Mouse (Mus musculus) MEL (cell line): ENCODE measurements around the gene Rapgef4.

Experiments
- BHLHE40 ChIP-seq: IDR thresholded peaks from 2 replicates; pipeline ENCODE4 v1.6.1; 2012; ENCODE audit warnings: low read depth, mild to moderate bottlenecking, inconsistent platforms, low read length, improper control_type of control experiment, borderline replicate concordance
- CHD1 ChIP-seq: IDR thresholded peaks from 2 replicates; pipeline ENCODE4 v1.6.1; 2012; ENCODE audit warnings: low read depth, mild to moderate bottlenecking, inconsistent platforms, low read length, improper control_type of control experiment
- CTCF ChIP-seq, 3 experiments: IDR thresholded peaks in 2 of 3; conservative IDR thresholded peaks in 1 of 3; 2 replicates each; pipeline ENCODE4 v1.5.1; 2011 to 2012; ENCODE audit warnings: low read length in 3 of 3, low read depth in 2 of 3, mild to moderate bottlenecking in 2 of 3, improper control_type of control experiment in 1 of 3, inconsistent platforms in 1 of 3, mixed read lengths in 1 of 3, moderate library complexity in 1 of 3; ENCODE audit not compliant: control insufficient read depth in 1 of 3, insufficient read depth in 1 of 3, poor library complexity in 1 of 3, severe bottlenecking in 1 of 3
- EP300 ChIP-seq, 2 experiments: IDR thresholded peaks; 2 replicates each; pipeline ENCODE4 v1.6.1; 2011; ENCODE audit warnings: improper control_type of control experiment in 2 of 2, low read length in 2 of 2, low read depth in 1 of 2, mild to moderate bottlenecking in 1 of 2
- GABPA ChIP-seq: IDR thresholded peaks from 2 replicates; pipeline ENCODE4 v1.6.1; 2012; ENCODE audit warnings: low read depth, mild to moderate bottlenecking, inconsistent platforms, low read length, improper control_type of control experiment, moderate library complexity
- GATA1 ChIP-seq: IDR thresholded peaks from 2 replicates; pipeline ENCODE4 v1.6.1; 2011; ENCODE audit warnings: low read depth, low read length, improper control_type of control experiment
- HCFC1 ChIP-seq: IDR thresholded peaks from 2 replicates; pipeline ENCODE4 v1.6.1; 2012; ENCODE audit warnings: low read depth, mild to moderate bottlenecking, inconsistent platforms, low read length, improper control_type of control experiment, moderate library complexity
- MEF2A ChIP-seq: IDR thresholded peaks from 2 replicates; pipeline ENCODE4 v1.6.1; 2014; ENCODE audit warnings: low read depth, mild to moderate bottlenecking, inconsistent platforms, low read length, improper control_type of control experiment; ENCODE audit not compliant: poor library complexity, insufficient replicate concordance, severe bottlenecking; ENCODE audit errors: extremely low read depth
- NELFE ChIP-seq: IDR thresholded peaks from 2 replicates; pipeline ENCODE4 v1.6.1; 2011; ENCODE audit warnings: low read depth, low read length, improper control_type of control experiment
- NRF1 ChIP-seq: IDR thresholded peaks from 2 replicates; pipeline ENCODE4 v1.6.1; 2014; ENCODE audit warnings: low read depth, mild to moderate bottlenecking, inconsistent platforms, low read length, improper control_type of control experiment, moderate library complexity; ENCODE audit not compliant: poor library complexity, insufficient read depth, severe bottlenecking
- POLR2A ChIP-seq, 2 experiments: IDR thresholded peaks; 2 replicates each; pipeline ENCODE4 v1.6.1; 2011 to 2012; ENCODE audit warnings: low read length in 2 of 2, mild to moderate bottlenecking in 2 of 2, control low read depth in 1 of 2, improper control_type of control experiment in 1 of 2, low read depth in 1 of 2, moderate library complexity in 1 of 2; ENCODE audit not compliant: control insufficient read depth in 1 of 2, insufficient read depth in 1 of 2, poor library complexity in 1 of 2
- SIN3A ChIP-seq: IDR thresholded peaks from 2 replicates; pipeline ENCODE4 v1.6.1; 2012; ENCODE audit warnings: low read length, improper control_type of control experiment, inconsistent platforms
- TAL1 ChIP-seq: IDR thresholded peaks from 2 replicates; pipeline ENCODE4 v1.6.1; 2012; ENCODE audit warnings: mild to moderate bottlenecking, inconsistent platforms, low read length, moderate library complexity, mixed read lengths
- TCF12 ChIP-seq: IDR thresholded peaks from 2 replicates; pipeline ENCODE4 v1.6.1; 2014; ENCODE audit warnings: low read depth, mild to moderate bottlenecking, inconsistent platforms, low read length, improper control_type of control experiment, moderate library complexity

GRCm38 (mm10) chr2:72120211-72120610 lies 139.2 kb downstream of the Rapgef4 start:
- no peak for TF ChIP-seq CTCF (IDR thresholded peaks at IDR 0.05 in 2 of 3, conservative IDR thresholded peaks at IDR 0.05 in 1 of 3; ENCODE audit: control insufficient read depth in 1 of 3, insufficient read depth in 1 of 3, low read depth in 2 of 3, low read length in 3 of 3, poor library complexity in 1 of 3, severe bottlenecking in 1 of 3)
- TF ChIP-seq CHD1: no peak
- no peak for TF ChIP-seq GABPA
- no peak for TF ChIP-seq TAL1
- TF ChIP-seq EP300 (IDR thresholded peaks at IDR 0.05; ENCODE audit: low read depth in 1 of 2, low read length in 2 of 2): no peak
- TF ChIP-seq SIN3A: no peak
- no peak for TF ChIP-seq MEF2A
- TF ChIP-seq GATA1: no peak
- TF ChIP-seq HCFC1: no peak
- no peak for TF ChIP-seq NRF1
- TF ChIP-seq TCF12: no peak
- TF ChIP-seq NELFE: no peak
- no peak for TF ChIP-seq POLR2A (IDR thresholded peaks at IDR 0.05; ENCODE audit: control insufficient read depth in 1 of 2, insufficient read depth in 1 of 2, low read depth in 1 of 2, low read length in 2 of 2, poor library complexity in 1 of 2)
- TF ChIP-seq BHLHE40: no peak
